Mouse (Mus musculus): ENCODE data around the gene Nanos2.
A peak's percentile ranks its signal among the peaks of the same experiment; 100 is the strongest.

Nanos2 gene

GRCm38 (mm10) chr7:18987100-18987499 lies at the start of gene Nanos2:
TSS of gene Nanos2 (plus strand) at chr7:18987400.
- no peak for DNase-seq (ENCODE audit: extremely low spot score)

GRCm38 (mm10) chr7:18942376-18942775 lies 44.8 kb upstream of the Nanos2 start:
- no peak for DNase-seq (ENCODE audit: extremely low spot score)

- no peak for DNase-seq (ENCODE audit: extremely low spot score)
Observed at GRCm38 (mm10) chr7:18942815-18943214, 44.4 kb upstream of the Nanos2 start.

GRCm38 (mm10) chr7:18948151-18948550 lies 39.0 kb upstream of the Nanos2 start:
- no peak for DNase-seq (ENCODE audit: extremely low spot score)

- peak; percentile 74 for DNase-seq (ENCODE audit: extremely low spot score)
Observed at GRCm38 (mm10) chr7:18949781-18950522, 37.2 kb upstream of the Nanos2 start.

- peak; percentile 59 for DNase-seq (ENCODE audit: extremely low spot score)
Observed at GRCm38 (mm10) chr7:18950523-18951315, 36.5 kb upstream of the Nanos2 start.

- peak; percentile 61 for DNase-seq (ENCODE audit: extremely low spot score)
Observed at GRCm38 (mm10) chr7:18951397-18951796, 35.8 kb upstream of the Nanos2 start.

- DNase-seq (ENCODE audit: extremely low spot score), result peak; percentile 66
Observed at GRCm38 (mm10) chr7:18957569-18958383, 29.4 kb upstream of the Nanos2 start.

- DNase-seq (ENCODE audit: extremely low spot score), result no peak
Observed at GRCm38 (mm10) chr7:18958384-18958766, 28.8 kb upstream of the Nanos2 start.

- DNase-seq (ENCODE audit: extremely low spot score), result no peak
Observed at GRCm38 (mm10) chr7:18959446-18959845, 27.8 kb upstream of the Nanos2 start.

- DNase-seq (ENCODE audit: extremely low spot score), result peak; percentile 66
Observed at GRCm38 (mm10) chr7:18962171-18962792, 24.9 kb upstream of the Nanos2 start.

- DNase-seq (ENCODE audit: extremely low spot score), result no peak
Observed at GRCm38 (mm10) chr7:18962795-18963194, 24.4 kb upstream of the Nanos2 start.

GRCm38 (mm10) chr7:18963294-18963843 lies 23.8 kb upstream of the Nanos2 start:
- DNase-seq (ENCODE audit: extremely low spot score), result no peak

- no peak for DNase-seq (ENCODE audit: extremely low spot score)
Observed at GRCm38 (mm10) chr7:18965312-18965711, 21.9 kb upstream of the Nanos2 start.

GRCm38 (mm10) chr7:18967603-18968002 lies 19.6 kb upstream of the Nanos2 start:
- DNase-seq (ENCODE audit: extremely low spot score), result no peak

GRCm38 (mm10) chr7:18970956-18971355 lies 16.2 kb upstream of the Nanos2 start:
- DNase-seq (ENCODE audit: extremely low spot score), result no peak

- no peak for DNase-seq (ENCODE audit: extremely low spot score)
Observed at GRCm38 (mm10) chr7:18978381-18978780, 8.8 kb upstream of the Nanos2 start.

GRCm38 (mm10) chr7:18986503-18986902 lies 697 bp upstream of the Nanos2 start:
- no peak for DNase-seq (ENCODE audit: extremely low spot score)

GRCm38 (mm10) chr7:18987747-18988146 lies 547 bp downstream of the Nanos2 start:
- no peak for DNase-seq (ENCODE audit: extremely low spot score)

GRCm38 (mm10) chr7:18988780-18989179 lies 1.6 kb downstream of the Nanos2 start:
- DNase-seq (ENCODE audit: extremely low spot score), result no peak

- DNase-seq (ENCODE audit: extremely low spot score), result peak; percentile 29
Observed at GRCm38 (mm10) chr7:18989995-18990394, 2.8 kb downstream of the Nanos2 start.

Data from embryo, embryonic 9.5 days (tissue).